Mouse (Mus musculus): ENCODE measurements around the gene Tcaf3.

Tcaf3 gene

DNA sequence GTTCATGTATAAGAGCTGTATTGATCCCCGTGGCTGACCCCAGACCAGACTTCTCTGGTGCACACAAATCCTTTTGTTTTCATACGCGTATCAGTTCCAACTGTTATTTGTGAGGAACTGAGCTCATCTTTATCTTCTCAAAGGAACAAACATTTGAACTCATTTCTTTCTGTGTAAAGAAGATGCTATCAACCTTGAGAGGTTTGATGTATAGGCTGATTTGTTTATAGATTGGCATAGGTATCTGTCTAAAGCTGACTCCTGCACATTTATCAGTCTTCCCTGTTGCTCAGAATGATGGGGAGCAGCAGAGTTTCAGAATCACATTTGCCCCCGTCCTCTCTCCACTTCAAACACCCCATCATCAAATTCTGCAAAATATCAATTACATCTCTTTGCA, at the start of gene Tcaf3:
Gene Tcaf3, minus strand, starts transcription at position 101 of the 400 bp plus-strand sequence.
- DNase-seq (ENCODE audit: low read depth, low spot score), result no peak

DNA sequence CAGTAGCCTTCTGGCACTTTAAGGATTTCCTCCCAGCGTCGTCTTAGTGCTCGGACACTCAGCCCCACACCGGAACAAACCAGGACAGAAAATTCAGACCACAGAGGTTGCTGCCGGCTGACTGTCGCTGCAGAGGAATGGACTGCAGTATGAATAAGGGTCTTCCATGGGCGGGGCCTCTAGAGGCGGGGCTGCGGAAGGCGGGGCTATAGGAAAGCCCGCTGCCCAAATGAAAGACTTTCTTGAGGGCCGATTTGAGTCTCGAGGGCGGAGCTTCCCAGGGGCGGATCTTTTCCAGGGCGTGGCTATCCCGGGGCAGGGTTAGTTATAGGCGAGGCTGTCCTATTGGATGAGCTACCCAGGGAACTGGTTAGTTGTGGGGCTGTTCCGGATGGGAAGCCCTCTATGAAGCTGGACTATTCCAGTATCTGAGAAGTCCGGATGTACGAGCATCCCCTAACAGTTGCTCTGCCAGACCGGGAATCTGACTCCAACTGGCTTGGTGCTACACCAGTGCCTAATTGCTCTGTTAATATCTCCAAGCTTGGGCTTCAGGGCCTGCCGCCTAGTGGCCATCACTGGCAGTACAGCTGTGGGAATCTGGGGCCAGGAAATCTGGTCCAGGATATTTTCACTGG, 47.5 kb upstream of the Tcaf3 start, which contains the start of gene Tcaf2:
Gene Tcaf2, minus strand, starts transcription at position 343 of the 638 bp plus-strand sequence.
- DNase-seq (ENCODE audit: low read depth, low spot score), result peak; percentile 48

DNA sequence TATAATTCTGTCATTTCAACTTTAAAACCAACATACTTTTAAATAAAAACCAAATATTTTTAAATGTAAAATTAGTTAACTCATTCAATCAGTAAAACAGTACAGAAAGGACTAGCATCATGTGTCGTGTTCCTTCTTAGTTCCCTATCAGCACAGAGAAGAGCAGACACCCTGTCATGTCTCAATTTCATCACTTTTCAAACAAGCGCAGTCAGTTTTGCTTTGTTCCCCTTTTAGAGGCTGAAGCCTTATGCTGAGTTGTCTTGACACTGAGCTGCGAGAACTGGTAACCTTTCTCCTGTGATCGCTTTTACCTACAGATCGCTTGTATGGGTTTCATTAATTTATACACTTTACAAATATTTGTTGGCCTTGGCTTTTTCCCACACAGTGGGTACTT, 36.9 kb upstream of the Tcaf3 start:
- DNase-seq (ENCODE audit: low read depth, low spot score), result no peak

DNA sequence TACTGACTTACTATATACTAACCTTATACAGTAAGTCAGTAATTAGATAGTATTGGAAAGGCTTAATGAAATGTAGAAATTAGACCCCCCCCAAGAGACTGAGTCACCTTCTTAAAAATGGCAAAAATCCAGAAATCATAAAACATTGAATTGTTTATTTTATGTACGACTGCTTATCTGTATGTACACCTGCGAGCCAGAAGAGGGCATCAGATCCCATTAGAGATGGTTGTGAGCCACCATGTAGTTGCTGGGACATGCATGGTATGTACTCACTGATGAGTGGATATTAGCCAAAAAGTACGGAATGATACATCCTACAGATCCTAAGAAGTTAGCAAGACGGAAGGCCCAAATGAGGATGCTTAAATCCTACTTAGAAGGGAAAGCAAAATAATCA, 33.9 kb upstream of the Tcaf3 start:
- DNase-seq (ENCODE audit: low read depth, low spot score), result no peak

DNA sequence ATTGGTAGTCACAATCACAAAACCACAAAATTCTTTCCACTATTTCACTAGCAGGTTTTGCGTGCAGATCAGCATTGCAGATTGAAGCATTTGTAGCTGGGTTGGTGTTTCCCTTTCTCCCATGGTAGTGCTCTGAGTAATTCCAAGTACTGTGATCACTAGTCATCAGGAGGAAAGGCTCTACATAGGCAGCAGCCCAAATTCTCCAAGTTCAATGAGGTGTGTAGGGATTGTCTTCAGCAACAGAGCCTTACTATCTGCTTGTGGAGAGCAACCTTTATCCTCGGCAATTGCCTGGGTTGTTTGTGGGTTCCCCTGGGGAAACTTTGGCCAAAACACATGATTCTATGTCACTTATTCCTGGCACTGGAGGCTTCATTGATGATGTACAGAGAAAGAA, 19.4 kb upstream of the Tcaf3 start:
- DNase-seq (ENCODE audit: low read depth, low spot score), result no peak

DNA sequence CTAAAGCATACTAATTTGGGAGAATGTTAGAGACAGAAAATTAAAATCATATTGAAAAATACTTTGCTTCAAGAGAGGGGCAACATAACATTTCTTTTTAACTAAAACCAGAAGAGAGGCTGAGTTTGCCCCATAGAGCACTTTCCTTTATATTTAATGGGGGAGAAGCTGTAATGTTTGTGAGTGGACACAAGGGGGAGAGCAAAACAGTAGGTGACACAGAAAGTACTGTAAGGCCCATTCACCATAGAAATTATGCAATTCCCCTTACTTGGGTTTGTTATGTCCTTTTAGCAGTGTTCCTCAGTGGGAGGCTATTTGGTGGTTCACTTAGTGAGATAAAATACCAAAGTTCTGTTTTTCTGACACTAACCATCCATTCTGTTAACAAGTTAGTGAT, 14.7 kb upstream of the Tcaf3 start:
- DNase-seq (ENCODE audit: low read depth, low spot score), result no peak

DNA sequence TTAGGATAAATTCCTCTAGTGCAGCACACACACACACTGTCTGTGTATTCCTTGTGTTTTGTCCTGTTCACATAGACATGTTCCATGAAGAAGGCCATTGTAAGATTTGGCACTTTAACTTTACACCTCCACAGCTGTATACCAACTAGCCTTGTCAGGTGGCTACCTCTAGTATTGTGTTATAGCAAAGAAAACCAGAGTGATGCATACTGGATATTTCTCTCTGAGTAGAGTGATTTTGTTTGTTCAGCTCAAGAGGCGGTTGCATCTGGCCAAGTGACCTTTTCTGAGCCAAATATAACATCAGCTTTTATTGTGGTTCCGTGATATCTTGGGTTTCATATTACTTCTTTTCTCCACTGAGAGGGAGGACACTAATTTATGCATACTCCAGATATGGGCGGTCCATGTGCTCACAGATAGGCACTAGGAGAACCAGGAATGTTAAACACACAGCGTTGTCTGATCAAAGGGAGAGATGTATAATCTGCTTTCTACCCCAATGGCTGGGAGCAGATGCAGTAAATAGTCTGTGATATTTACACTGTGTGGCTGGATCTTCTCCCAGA, 13.5 kb upstream of the Tcaf3 start:
- no peak for DNase-seq (ENCODE audit: low read depth, low spot score)

DNA sequence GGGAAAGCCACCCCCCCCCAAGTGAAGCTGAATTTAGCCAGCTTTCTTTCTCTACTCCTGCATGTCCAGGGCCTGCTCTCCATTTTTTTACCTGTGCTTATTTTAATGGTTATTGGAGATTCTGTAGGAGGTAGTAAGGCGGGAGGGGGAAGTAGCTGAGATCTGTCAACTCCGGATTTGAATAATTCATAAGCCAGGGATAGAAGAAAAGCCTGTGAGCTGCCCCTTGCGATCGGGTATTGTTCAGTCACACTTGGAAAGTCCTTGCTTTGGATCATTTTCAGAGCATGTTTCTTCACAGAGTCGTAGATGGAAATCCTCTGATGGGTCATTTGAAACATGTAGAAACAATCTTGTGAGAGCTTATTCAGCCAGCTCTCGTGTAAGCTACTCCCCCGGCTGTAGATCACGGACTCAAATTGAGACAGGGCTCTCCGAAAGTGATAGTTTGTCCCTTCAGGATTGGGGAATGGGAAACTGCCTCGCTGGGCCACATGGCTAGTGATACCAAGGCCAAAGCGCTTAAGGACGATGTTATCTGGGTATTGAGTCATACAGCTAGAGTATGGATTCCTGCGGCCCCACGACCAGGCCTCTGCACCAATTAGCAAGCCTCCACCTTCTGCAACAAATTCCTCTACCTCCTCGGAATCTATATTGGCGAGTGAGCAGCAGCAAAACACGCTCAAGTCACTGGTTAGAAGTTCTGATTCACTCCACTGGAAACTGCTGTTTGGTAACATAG, 4.2 kb downstream of the Tcaf3 start:
- no peak for DNase-seq (ENCODE audit: low read depth, low spot score)

DNA sequence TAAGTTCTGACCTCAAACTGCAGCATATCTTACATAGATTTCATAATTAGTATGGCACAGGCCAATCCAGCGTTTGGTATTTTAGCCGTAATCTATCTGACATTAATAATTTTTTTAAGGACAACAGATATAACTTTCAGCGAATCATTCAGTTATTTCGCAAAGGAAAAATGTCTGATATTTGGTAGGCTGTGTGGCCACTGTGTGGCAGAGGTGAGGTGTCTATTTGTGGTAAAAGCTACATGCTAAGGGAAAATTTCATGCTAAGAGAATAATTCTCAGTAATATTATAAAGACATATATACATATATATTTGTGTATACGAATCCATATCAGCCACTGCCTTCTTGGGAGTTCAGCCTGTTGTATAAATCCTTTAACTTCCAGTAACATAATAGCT, 10.9 kb downstream of the Tcaf3 start:
- DNase-seq (ENCODE audit: low read depth, low spot score), result no peak

DNA sequence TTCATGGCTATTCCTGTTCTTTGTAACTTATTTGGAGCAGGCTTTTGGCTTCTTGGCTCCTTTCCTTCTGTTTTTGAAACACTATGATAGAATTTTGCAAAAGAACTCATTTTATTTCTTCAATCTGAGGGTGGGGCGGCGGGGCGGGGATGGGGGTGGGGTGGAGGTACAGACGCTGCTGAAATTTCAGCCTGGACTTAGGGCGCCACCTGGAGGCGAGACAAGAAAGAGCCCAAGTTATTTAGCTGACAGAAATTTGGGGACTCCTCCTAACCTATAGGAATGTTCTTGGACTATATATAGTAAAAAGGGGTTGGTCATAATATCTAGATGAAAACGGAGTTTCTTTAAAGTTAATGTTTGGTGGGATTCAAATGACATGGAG, 14.0 kb downstream of the Tcaf3 start:
- DNase-seq (ENCODE audit: low read depth, low spot score), result peak; percentile 2

DNA sequence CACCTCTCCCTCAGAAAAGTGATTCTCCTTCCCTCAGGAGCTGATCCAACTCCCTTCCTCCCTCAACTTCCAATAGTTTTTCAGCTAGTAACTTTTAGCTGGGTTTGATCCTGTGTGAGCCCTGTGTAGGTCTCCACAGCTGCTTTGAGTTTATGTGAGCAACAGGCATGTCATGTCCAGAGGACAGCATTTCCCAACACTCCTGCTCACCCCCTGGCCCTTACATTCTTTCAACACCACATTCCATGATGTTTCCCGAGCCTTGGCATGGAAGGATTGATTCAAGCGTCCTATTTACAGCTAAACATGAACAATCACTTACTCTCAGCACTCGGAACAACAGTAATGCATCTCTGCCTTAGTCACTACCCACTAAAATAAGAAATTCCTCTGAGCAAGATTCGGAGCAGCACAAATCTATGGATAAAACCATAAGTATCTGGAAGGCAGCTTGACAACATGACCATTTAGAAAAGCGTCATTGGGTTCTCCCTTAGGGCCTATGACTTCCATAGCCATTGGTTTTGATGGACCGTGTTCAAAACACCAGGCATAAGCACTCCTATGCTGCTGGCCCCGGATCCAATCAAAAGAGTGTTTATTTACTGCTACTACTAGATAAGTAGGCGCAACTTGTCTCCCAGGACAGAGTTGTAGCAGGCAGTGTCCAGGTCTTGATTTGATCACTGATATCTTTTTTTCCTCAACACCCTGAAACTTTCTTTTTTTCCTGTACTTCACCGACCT, 14.6 kb downstream of the Tcaf3 start:
- no peak for DNase-seq (ENCODE audit: low read depth, low spot score)

DNA sequence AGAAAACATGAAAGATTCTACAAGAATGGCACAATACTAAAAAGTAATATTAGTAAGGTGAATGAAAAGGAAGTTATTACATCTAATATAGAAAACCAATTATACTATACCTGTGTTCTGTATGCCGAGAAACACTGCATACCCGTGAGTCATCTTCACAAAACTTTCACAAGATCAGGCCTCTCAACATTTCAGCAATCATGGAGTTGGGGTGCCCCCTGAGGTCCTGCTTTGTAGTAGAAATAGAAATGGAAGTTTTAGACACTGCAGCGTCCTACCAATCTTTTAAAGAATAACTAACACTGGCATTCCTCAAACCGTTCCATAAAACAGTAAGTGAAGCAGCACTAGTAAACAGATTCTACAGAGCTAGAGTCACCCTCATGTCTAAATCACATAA, 18.8 kb downstream of the Tcaf3 start:
- DNase-seq (ENCODE audit: low read depth, low spot score), result no peak

DNA sequence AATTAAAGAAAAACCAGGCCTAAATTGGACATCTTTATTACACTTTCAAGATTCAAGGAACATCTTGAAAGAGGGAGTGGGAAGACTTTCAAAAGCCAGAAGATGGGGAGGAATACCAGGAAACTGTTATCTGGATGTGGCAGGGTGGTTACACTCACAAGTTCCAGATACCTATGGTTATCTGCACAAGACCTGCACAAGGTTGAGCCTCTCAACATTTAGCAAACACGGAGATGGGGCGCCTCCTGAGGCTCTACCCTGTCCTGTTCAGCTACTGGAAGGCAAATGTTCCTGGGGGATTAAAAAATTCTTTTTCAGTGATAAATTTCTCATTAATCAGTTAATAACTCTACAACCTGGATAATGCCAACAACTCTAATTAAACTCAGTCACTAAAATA, 20.1 kb downstream of the Tcaf3 start:
- DNase-seq (ENCODE audit: low read depth, low spot score), result no peak

DNA sequence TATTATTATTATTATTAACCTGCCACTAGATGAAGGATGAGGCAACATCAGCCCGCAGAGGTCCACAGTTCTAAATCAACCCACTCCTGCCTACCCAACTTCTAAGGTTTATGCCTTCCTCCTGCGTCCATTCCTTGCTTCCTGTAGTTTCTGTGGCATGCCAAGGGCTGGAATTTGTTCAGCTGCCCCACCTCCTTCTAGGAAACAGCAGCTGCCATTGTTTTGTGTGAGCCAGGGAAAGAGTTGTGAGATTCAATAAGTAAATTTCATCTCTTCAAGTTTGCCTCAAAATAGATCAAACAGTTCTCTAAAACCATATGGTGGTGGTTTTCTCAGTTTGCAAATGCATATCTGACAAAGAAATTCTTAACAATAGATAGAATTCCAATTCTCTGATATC, 29.3 kb downstream of the Tcaf3 start:
- DNase-seq (ENCODE audit: low read depth, low spot score), result no peak

DNA sequence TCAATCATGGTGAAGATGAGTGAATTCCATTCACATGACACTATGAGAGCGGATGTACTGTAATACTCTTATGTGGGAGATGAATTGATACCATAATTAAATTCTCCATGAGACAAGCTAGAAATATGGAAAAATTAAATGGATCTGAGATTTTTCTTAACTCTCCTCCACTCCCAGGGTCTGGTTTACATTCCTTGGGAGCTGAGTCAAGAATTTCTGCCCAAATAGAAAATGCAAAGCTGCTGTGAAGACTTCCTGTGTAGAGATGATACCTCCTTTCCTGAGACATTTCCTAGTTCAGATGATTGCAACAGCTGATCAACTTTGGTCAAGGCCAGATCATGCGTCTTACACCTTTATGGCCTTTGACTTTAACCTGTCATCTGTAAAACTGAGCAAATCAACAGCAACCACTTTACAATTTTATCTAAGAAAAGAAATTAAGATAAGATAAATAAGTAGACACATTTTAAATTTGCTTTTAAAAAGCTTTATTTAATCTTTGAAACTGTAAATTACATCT, 31.4 kb downstream of the Tcaf3 start:
- no peak for DNase-seq (ENCODE audit: low read depth, low spot score)

DNA sequence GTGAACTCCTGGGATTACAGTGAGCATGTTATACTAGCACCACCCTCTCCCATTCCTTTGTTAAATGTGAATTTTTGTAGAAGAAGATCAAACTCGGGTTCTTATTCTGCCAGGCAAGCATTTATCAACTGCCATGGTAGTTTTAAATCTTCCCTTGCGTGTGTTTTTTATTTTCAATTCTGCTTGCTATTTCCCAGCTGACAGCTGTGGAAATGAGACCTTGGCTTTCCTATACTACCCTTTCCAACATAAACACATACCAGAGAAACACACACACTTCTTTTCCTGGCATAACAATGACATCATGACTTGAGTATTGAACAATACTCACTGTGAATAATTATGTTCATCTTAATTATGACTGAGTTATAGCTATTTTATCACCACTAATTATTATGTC, 35.2 kb downstream of the Tcaf3 start:
- DNase-seq (ENCODE audit: low read depth, low spot score), result no peak

DNA sequence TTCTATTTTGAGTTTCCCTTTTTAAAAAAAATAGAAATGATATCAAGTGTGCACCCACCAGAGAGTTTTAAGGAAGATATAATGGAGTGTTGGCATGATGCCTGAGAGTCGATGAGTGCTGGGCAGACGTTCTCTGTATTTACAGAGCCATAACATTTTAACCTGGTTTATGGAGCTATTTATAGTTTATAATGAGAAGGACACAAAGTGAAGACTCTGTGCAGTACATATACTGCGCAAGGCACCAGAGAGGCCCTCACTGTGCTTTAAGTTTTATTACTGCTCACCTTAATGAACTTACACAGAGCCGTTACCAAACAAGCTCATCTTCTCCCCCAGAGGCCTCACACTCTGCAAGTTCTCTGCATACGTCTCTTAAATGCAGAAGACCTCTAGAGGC, 36.6 kb downstream of the Tcaf3 start:
- DNase-seq (ENCODE audit: low read depth, low spot score), result no peak

DNA sequence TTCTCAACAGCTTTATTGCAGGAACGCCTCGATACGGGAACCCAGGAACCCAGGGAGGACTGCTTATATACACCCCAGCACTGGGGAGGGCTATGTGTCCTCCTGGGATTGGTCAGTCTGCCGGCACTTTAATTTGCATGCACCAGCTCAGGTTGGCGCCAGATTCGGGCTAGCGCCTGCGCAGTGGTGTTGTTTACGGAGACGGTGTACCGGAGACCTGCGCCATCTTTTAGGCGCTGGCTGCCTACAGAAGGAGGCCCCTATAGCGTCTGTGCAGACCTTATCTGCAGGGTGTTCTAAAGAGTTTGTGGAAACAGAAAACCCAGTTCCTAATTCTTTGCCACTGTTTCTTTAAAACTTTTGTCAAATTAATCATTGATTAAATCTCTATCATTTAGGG, 38.9 kb downstream of the Tcaf3 start:
- DNase-seq (ENCODE audit: low read depth, low spot score), result no peak

DNA sequence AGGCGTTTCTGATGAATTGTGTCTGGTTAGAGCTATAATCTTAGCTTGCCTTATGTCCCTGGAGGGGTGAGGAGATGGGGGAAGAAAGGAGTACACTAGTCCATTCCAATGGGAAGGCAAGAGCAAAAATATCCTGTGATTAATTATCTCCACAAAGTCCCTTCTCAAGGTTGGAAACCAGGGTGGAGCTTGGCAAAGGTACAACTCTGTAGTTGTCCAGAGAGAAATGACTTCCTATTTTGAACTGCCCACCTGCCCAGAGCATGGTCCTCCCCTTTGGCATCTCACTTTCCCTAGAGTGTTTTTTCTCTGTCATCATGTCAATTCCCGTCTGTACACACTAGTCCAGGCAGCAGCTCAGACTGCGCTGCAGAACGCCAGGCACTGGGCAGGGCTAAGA, 50.0 kb downstream of the Tcaf3 start, which contains the start of gene Olfr455:
Gene Olfr455, minus strand, starts transcription at position 127 of the 400 bp plus-strand sequence.
- no peak for DNase-seq (ENCODE audit: low read depth, low spot score)

DNA sequence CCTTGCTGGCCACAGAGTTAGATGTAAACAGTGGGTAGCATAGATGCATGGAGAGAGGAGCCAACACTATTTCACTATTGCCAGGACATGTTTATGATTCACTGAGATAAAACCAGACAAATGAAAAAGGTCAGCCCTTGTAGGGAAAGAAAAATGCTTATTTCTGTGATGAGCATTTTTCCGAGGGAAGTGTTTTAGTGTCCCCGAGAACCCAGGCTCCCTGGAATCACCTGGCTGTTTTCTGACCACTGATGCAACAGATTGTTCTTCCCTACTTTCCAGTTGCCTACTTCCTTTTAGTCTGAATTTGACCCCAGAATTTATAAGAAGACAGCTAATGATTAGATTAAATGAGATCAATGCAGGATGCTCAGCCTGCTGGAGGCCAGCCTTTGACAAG, 51.3 kb downstream of the Tcaf3 start:
- no peak for DNase-seq (ENCODE audit: low read depth, low spot score)

DNA sequence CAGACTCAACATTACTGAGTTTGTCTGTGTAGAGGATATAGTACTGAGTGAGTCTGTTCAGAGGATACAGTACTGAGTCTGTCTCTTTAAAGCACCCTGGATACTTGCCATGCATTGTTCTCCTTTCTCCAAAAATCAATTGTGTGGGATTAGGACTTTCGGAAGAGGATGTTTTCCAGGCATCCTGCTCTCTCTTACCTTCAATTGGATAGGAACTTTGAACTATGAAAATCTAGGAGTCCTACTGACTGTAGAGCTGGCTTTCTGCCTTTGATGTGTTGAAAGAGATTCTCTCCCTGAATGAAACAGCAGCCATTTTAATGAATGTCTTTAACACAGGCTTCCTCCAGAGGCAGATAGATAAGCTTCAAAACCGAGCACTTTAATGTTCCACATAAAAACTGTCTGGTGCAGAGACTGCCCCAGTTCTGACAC, 52.0 kb downstream of the Tcaf3 start:
- no peak for DNase-seq (ENCODE audit: low read depth, low spot score)

DNA sequence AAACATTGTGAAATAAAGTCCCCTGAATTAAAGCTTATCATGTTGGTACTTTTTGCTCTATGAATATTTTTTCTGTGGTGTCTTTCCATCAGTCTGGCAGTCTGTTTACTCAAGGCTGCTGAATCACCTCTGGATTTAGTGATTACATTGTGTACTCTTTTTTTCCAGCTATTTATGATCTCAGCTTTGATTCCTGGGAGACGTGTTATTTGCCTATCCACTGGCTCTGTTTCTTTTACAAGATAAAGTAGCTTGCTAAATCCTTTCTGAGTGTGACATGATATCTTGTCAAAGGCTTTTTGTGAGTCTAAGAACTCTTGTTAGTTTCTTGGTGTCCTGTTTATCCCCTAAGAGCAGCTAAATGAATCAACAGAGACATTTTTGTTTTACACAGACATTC, 52.6 kb downstream of the Tcaf3 start:
- DNase-seq (ENCODE audit: low read depth, low spot score), result no peak
